Mouse (Mus musculus) testis, adult 2 months (tissue): ENCODE measurements around the gene Rab11fip5.

Experiments
- CTCF ChIP-seq: fragments of 200-500 bp; IDR thresholded peaks from 2 replicates; pipeline ENCODE4 v1.5.1; 2012; ENCODE audit warnings: low read depth, mild to moderate bottlenecking, inconsistent platforms, low read length, moderate library complexity; ENCODE audit not compliant: control insufficient read depth, insufficient read depth, insufficient replicate concordance
- POLR2A ChIP-seq: fragments of 200-500 bp; IDR thresholded peaks from 2 replicates; pipeline ENCODE4 v1.6.1; 2012; ENCODE audit warnings: low read depth, mild to moderate bottlenecking, inconsistent platforms, low read length, moderate library complexity; ENCODE audit not compliant: control insufficient read depth

GRCm38 (mm10) chr6:85372496-85372895, 1.9 kb downstream of the Rab11fip5 start:
- TF ChIP-seq CTCF (no peak), POLR2A (no peak)
